ENCODE assay signal across 8 mouse cellular contexts in the genomic region with DNA sequence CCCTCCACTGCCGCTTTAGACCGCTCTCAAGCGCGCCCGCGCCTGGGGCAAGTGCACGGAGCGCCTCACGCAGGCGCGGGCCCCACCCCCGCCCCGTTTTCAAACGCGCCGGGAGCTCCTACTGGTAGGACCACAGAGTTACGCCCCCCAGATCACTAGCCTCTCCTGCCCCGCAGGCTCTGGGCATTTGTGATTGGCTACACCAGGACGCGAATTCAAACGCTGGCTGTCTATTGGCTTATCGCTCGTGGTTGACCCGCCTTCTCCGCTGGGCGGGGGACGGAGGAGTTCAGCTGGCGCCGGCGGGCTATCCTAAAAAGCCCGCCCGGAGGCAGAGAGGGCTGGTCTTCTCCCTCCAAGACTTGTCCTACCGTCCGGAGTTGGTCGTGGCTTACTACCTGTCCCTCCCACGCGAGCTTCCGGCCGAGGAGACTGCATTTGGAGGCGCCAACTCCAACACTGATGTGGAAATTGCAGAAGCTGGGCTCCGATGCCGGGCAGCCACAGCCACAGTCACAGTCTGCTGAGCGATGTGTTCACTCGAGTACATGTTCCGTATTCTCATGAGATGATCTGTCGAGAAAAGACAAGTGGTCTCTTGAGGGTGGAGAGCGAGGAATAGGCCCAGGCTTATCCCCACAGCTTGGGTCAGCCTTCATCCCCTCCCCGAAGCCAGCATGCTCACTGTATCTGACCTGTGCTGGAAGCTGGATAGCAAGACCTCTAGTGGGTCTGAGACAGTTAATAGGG. TPM values are rescaled to one million over a fixed set of nuclear protein-coding genes. Genes with fewer than 3 reads are reported as not detected.
DNase-seq lines count a peak whose midpoint lies in the region; ATAC-seq lines count a peak whose summit lies in the region.

Gene Ccnf (minus strand): TSS at position 165 of the 750 bp plus-strand sequence.

- under 1% methylated on average over 38 of the region's 48 CpGs for WGBS in lung, embryonic 16.5 days

- H3K36me3 ChIP-seq in lung, embryonic 16.5 days (ENCODE audit: control insufficient read depth, insufficient read depth, low read length), result peaks cover 23% of the 10 kb centered on the region

- H3K4me2 ChIP-seq in lung, embryonic 16.5 days (ENCODE audit: low read depth, low read length), result peak within 1 kb of the TSS; percentile 72

- peak within 1 kb of the TSS; percentile 66 for H3K4me3 ChIP-seq in lung, embryonic 16.5 days (ENCODE audit: low read length)

- no peaks in the 10 kb centered on the region for H3K9me3 ChIP-seq in lung, embryonic 16.5 days (ENCODE audit: control insufficient read depth, low read length)

- DNase-seq in MEL-GATA-1-ER (ENCODE audit: extremely low read depth, low read depth), result peak; percentile 97
- DNase-seq in cerebellum, adult 8-10 months, result peak; percentile 95
- DNase-seq in forelimb bud, embryonic 11.5 days (ENCODE audit: low read depth, low spot score), result peak; percentile 98
- peak; percentile 93 for DNase-seq in layer of hippocampus, adult 9-10 months (ENCODE audit: low spot score)
- DNase-seq in ovary, postnatal 10 days (ENCODE audit: low spot score), result peak; percentile 90
- peak; percentile 95 to 97 for DNase-seq in thymus, postnatal 10 days (ENCODE audit: low spot score in 2 of 2)

- H3K27ac ChIP-seq in lung, embryonic 16.5 days (ENCODE audit: low read length), result peak within 1 kb of the TSS; percentile 77

- no peaks in the 10 kb centered on the region for H3K27me3 ChIP-seq in lung, embryonic 16.5 days (ENCODE audit: control insufficient read depth, insufficient read depth, low read depth, low read length)

- H3K4me1 ChIP-seq in lung, embryonic 16.5 days (replicated peaks; ENCODE audit: control insufficient read depth, insufficient read depth, low read length), result peaks cover 10% of the 10 kb centered on the region

- peak within 1 kb of the TSS; percentile 86 for H3K9ac ChIP-seq in lung, embryonic 16.5 days (ENCODE audit: low read length)

- peak; percentile 99 to 100 for ATAC-seq in hematopoietic stem cell, adult 5-6 weeks (replicated peaks in 1 of 2; ENCODE audit: insufficient read depth in 1 of 2, low FRiP score in 2 of 2, low TSS enrichment in 1 of 2, low read depth in 1 of 2, poor library complexity in 2 of 2, severe bottlenecking in 2 of 2)
- ATAC-seq in lung, embryonic 16.5 days (ENCODE audit: low read depth), result peak; percentile 100

RNA-seq across cellular contexts. Expression of gene Ccnf, which starts in this region (rescaled TPM):
- total RNA-seq in hematopoietic stem cell, adult 5-6 weeks (2017), result 18.1 and 21.1 TPM in 2 replicates
- 75.2 and 81.5 TPM in 2 replicates for polyA plus RNA-seq in lung, embryonic 16.5 days (2015; fragmentation: Nextera tagmentation; extraction: Ambion mirVana)

Comparison
In these comparisons a context has a peak if more than half of its experiments do, and no peak if none do; other contexts are left out.
1. Peak in every context shown above with its lines: DNase-seq, ATAC-seq, H3K4me3 ChIP-seq and H3K27ac ChIP-seq.